Mouse (Mus musculus) embryo, embryonic 10 days (tissue): ENCODE measurements around the gene Acsl5.
A peak's percentile ranks its signal among the peaks of the same experiment; 100 is the strongest.

ENCODE experiments used
- DNase-seq: peaks from one replicate; pipeline ENCODE4 v3.0.0-alpha.2; 2015; ENCODE audit warnings: low spot score

Gene Acsl5

DNA sequence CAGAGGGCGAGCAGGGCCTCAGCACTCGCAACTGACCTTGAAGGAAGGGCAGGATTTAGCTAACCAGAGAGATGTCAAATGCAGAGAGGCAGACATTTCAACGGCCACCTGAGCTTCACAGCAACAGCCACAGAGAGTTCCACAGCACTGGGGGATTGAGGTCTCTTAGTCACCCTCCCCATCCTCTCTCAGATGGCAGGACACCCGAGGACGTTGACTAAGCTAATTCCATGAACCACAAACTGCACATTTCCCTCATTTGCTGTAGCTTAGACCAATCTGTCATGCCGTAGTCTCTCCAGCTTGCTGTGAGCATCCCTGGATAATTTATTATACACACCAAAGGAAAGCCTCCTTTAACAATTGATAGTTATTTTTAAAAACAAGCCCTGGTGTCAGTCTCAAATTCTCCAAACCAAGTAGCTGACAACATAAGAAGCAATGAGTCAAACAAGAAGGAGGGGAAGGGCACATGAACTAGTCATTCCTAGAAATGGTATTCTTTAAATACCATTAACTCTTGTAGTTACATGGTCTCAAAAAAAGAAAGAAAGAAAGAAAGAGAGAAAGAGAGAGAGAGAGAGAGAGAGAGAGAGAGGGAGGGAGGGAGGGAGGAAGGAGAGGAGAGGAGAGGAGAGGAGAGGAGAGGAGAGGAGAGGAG, 11.8 kb upstream of the Acsl5 start:
- DNase-seq = no peak

DNA sequence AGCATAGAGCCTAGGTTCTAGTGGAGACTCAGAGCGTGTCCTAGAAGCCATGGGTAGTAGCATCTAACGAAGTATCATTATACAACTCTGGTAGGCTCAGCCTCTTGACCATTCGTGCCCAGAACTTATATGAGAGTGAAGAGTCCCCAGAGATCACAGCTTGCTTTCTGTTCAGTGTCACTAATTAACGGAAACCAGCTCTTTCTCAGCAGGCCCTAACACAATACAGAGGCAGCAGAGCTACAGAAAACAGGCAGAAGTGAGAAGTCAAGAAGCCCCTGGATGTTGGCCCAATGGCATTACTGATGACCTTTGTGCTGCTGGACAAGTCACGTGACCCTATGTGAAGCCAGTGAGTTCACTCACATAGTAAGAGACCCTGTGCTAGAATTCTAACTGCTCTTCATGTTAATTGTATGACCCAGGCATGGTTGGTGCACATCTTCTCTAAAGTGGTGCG, 10.5 kb upstream of the Acsl5 start, which contains the start of gene Gucy2g:
Gene Gucy2g, minus strand, starts transcription at position 51 of the 460 bp plus-strand sequence.
- no peak for DNase-seq

DNA sequence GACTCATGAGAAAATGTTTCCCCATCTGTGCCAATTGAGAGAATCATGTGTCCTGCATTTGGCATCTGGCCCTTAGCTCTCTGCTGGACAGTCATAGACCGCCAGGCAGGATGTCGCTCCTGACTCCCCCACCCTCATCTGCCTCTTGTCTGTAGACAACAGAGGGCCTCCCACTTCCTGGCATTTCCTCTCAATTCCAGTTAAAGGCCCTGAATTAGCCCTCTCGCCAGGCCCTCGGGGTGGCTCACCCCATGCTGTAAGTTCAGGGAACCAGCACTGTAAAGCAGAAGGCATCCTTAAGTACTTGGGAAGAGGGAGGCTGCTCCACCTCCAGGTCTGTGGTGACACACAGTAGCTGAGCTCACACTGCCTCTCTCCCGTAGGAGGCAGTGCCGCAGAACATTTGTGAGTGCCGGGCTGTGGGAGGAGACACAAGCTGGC, 6.9 kb upstream of the Acsl5 start:
- peak; percentile 56 for DNase-seq

DNA sequence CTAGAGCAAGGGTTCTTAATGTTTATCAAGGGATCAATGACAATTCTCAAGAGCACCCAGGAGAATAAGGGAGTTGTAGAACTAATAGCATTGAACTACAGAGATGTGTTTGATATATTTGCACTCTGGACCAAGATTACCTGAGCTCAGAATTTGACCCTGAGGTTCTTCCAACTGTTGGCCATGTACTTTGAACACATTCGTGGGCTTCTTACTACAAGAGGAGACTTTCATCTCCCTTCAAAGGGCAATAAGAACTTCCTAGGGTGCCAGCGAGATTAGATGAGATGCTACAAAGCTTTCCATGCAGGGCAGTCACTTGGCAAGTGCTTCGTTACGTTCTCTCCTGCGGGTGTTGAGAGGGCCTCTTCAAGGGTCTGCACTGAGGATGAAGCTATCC, 4.2 kb upstream of the Acsl5 start:
- no peak for DNase-seq

DNA sequence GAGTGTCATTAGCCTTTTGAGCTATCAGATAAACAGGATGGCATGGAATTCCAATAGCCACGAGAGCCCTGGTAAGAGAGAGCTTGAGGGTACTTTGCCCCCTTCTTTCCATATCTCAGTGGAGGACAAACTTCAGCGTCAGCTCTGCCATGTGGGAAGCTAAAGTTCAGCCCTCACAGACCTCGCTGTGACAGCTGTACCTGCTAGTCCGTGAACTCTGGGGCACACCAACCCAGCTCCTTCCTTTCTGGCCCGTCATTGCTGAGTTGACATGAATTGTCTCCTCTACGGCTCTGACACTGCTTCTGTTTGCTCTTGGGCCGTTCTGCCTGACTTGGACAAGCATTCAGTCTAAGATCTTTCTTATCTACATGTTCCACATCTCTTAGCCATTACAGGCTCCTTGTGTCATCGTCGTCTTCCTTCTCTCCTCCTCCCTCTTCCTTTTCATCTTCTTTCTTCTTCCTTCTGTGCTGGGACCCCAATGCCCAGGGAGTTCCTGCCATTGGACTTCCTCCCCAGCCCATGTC, 3.7 kb upstream of the Acsl5 start:
- no peak for DNase-seq

DNA sequence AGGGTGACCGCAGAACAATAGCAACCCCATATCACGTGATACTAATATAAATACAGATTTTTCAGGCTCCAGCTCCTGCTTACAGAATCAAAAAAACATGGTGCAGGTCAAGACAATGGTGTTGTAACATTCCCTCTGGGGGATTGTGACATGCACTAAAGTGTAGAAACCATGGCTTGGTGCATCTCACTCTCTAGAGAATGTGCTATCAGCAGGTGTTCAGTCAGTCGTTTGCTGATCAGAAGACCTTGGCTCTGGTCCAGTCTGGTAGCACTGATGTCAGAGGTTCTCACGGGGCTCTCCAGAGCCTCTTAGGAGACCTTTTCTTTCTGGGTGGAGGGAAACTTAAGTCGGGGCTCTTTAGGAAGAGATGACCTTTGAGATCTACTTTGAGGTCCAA, 1.3 kb upstream of the Acsl5 start:
- DNase-seq = no peak

DNA sequence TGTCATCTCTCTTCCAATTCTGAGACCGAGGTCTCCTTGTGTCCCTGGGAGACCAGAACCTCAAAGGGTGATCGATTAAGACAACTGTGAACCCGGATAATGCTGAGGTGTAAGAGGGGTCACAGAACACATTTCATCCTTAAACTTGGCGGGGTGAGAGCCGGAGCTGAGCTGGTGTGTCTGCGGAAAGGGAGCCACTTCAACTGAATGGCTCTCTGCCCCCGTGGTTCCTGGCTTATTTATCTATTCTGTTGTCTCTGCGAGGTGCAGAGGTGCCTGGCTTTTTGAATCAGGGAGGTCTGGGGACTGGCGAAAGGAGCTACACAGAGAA, 1.5 kb downstream of the Acsl5 start:
- DNase-seq = no peak

DNA sequence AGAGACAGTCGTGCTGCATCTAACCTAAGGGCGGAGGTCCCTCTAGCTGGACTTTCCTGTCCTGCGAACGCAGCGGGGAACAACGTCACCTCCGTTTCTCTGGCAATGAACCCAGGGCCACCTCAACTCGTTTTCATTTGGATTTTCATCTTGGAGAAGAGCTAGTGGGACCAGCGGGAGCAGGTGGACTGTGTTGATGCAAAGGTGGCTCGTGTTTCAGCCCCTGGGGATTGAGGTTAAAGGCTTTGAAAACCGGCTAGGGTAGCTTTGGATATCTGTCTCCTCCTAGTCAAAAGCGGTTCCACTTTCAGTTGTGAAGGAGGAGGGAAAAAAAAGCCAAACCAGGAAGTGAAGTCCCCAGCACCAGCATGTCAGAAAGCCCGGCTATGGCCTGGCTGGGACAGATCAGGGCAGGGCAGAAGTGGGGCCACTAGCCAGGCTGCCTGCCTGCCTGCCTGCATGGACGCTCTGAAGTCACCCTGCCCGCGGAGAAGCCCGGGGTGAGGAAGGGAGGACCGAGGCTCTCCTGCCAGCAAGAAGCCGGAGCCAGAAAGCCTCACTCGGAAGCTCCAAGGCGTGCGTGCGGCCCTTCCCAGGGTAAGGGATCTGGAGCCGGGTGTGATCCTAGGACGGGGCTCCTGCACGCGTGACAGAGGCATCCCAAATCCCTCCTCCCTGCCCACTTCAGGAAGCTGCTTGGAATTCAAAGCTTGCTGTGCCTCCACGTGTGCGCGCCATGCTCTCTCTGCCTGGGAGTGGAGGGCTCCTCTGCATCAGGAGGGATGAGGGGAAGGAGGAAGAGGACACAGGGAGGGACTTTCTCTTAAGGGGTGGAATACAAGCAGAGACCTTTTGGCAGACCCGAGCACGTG, 2.1 kb downstream of the Acsl5 start:
- peak; percentile 71 for DNase-seq

DNA sequence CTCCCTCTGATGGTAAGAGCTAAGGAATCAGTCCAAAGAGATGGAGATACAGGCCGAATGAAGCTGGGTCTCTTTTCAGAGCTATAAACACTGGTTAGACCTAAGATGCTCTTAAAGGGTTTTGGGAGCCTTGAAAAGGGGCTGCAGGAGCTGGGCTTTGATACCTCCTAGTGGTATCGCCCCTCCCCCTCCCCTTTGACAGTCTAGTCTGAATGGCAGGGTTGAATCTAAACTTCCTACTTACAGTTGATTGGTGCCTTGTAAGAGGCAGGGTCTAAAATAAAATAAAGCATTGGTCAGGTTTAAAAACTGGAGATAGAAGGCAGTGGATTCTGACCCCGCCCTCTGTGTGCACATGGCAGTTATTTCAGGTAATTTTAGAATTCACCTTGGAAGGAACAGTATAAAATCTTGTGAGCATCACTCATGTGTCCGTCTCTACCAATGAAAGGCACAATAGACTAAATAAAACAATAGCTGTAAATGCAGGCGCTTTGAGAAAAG, 2.8 kb downstream of the Acsl5 start:
- DNase-seq = peak; percentile 36

DNA sequence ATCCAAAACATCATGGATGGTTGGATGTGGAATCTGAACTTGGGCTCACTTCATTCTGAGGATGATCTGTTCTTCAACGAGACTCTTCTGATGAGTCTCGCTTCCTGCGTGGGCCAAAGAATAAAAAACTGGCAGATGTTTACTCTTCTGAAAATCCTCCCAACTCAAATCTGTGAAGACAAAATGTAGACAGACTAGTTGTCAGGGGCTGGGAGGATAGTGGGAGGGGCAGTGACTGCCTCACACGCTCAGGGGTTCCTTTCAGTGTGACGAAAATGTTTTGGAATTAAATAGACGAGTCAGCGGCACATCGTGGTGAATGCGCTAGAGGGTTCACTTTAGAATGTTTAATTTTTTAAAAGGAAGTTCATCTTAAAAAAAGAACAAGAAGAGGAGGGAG, 4.4 kb downstream of the Acsl5 start:
- no peak for DNase-seq

DNA sequence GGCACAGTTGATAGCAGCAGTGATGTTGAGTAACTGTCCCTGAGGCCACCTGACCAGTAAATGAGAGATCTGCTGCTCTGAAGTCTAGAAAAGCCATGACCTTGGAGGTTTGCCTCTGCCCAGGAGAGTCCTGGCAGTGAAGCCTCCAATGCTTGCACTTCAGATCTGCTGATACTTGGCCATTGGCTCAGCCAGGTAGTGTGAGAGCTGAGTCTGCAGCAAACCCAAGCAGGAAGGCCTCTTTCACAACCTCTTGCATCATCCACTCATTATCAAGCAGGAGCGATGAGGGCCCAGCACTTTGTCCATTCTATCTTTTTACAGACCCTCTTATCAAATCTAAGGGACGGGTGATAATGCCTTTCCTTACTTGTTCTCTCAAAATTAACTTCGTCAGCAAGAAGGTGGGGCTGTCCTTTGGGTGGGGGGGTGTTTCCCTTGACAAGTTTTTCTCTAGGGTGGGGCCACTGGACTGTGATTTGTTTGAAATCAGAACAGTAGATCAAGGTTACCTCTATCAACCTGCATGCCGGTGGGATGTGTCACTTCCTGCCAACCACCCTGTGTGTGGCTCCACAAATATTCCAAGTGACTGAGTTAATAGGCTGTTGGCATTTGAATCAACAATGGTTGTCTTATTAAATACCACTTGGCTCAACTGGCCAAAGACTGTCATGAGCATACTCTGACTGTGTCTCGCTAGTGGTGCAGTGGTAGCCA, 6.1 kb downstream of the Acsl5 start:
- no peak for DNase-seq

DNA sequence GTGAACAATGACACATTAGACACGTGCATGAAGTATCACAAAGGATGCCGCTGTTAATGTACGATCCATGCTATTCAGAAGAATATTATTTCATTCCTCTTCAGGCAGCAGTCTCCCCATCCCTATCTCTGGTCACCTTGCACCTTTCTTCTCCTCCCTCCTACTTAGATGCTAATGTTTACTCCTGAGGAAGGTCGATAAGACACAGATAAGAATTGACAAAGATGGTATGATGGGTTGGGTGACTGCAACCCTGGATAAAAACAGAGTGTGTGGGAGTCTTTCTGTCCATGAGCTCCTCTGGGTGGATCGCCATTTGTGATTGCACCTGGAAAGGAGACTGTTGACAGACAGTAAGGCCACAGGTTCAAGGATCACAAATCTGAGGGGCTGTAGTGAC, 6.8 kb downstream of the Acsl5 start:
- no peak for DNase-seq

DNA sequence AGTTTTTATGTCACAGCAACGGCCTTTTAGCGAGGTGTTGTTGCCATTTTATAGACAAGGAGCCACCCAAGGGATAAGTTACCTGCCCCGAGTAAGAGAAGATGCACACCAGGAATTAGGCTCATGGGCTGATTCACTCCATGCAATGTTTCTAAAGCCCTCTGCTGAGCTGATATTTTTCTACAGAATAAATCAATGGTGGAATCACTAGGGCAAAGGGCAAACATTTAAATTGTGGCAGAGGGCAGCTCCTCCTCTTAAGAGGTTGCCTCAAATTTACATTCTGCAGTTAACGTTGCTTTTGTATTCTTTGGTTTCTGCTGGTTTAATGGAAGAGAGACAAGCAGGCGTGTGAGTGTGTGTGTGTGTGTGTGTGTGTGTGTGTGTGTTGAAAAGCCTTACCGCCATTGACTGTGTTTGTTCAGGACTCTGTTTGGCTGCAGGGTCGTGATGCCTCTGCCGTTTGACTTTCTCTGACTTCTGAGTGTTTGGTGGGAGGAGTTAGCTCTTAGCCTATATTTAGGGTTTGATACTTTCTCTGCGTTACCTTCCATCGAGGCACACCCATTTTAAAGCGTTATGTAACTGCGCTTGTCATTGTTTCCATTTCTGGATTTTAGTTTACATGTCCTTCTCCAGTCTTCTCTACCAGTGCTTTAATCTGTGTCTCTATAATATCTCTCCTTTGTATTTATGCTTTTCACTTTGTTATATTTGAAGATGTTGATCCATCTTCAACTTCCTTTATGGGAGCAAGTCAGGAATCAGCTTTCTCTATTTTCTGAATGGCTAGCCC, 8.8 kb downstream of the Acsl5 start:
- DNase-seq = no peak

DNA sequence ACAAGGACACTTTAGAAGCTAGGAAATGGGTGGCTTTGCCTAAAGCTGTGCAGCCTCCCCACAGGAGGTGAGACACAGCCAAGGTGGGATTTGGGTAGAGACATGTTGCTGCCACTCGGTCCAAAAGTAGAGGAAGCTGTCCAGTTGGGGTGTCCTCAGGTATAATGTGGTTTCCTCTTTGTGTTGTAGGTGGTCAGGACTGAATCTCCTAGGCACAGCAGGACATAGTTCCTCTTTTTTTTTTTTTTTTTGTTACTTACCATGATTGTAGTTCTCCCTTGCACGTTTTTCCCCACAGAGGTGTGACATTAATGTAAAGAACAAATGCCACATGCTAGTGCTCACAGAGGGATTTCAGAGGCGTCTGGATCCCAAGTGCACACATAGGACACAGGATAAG, 13.5 kb downstream of the Acsl5 start:
- DNase-seq = no peak

DNA sequence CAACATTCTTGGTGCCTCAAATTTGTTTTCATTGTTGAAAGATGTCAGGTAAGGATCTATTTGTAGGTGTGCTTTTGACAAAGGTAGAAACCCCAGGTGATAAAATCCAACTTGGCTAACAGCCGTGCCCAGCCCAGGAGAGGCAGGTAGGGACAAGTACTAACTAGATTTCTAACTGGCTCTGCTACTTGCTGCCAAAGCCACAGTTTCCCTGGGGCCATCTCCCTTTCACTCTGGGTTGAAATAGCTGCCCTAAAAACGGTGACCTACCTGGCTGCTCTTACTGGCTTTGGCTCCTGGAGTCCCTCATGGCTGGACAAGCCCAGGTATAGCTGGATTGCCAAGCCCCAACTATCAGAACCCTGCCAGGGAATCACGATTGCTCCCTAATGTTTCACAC, 15.0 kb downstream of the Acsl5 start:
- no peak for DNase-seq

DNA sequence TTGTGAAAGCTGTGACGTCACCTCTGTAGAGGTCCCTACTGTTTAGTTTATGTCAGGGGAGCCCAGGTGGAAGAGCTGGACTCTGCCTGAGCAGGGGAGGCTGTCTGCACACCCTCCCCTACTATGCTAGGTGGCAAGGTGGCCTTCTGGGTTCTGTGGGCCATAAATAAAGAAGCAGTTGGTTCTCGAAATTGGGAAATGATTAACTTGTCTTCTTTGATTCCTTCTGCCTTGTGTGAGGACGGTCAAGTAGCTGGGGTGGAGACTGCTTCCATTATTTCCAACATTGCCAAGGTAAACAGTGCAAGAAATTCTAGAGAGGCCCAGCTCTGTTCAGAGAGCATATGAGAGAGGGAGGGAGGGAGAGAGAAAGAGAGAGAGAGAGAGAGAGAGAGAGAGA, 16.4 kb downstream of the Acsl5 start:
- DNase-seq = no peak

DNA sequence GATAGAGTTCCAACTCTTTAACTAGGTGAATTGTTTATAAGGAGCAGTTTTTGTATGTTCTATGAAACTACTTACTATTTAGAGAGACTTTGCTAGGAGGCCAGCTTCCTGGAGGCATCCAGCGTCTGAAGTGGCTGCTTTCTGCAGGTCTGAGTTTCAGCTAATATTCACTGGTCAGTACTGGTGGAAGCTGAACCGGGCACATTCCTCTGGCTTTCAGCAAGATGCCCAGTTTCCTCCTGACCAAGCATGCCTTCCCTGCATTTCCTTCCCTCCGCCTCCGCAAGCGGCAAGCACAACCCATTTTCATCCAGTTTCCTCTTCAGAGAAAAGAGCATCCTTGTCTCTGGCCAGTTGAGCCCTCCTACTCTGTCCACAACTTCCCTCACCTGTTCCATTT, 17.3 kb downstream of the Acsl5 start:
- no peak for DNase-seq

DNA sequence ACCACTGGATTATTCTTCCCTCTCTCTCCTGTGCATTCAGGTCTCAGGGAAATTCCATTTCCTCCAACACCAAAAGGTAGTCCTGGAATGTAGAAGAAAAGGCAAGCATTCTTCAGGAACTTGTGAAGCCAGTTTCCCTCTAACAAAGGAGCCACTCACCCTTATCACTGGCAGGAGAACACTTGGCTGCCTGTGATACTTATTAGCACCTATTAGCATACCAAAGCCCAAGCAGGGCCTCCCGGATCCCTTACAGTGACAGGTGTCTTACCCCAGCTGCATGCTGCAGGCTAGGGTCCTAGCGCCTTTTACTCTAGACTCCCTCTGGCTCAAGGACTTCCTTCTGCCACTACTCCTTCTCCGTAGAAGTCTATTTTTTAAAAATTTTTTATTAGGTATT, 19.7 kb downstream of the Acsl5 start:
- DNase-seq = peak; percentile 34

DNA sequence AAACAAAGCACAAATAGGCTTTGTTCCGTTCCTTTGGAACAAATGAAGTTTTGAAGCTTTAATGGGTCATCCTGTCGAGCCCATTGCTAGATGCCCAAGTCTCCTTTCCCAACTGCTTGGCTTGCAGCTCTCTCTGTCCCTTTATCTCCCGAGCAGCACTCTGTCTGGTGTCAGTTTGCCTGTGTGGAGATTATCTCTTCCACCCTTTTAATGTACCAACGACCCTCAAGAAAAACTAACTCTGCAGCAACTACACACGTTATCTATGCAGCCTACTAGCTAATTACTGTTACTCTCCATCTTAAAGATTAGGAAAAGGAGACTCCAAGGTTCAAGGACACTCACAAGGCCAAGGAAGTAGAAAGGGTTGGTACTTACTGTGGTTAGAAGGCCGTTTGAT, 21.6 kb downstream of the Acsl5 start:
- DNase-seq = no peak

DNA sequence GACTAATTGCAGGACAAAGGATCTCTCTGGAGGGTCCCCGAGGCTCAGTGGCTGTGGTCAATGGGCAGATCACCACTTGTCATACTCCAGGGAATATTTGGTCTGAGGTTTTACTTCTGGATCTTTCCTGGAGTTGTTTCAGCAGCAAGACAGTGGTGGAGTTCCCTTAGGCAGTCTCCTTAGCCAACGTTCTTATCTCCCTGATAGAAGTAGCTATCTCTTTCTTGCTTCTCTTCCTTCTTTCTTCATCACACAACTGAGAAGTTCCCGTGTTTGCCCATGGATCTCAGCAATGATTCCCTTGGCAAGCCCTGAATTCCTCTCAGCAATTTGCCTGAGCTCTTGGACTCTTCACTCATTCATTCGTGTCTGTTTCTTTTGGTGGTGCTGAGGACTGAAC, 24.4 kb downstream of the Acsl5 start:
- DNase-seq = no peak

DNA sequence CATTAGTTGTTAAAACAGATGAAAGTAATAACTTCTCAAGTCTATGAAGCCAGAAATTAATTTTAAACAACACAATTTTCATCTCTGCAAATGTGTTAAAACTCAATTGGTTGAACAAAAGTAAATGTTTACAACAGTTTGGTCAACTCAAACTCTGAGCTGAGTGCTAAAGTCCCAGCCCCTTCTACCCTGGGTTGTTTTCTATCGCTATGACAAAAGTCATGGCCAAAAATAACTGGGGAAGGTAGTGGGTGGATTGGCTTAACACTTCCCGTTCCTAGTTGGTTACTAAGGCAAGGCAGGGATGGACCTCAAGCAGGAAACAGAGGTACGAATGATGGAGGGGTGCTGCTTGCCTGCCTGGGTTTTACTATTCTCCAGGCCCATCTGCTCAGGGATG, 25.0 kb downstream of the Acsl5 start:
- DNase-seq = no peak

DNA sequence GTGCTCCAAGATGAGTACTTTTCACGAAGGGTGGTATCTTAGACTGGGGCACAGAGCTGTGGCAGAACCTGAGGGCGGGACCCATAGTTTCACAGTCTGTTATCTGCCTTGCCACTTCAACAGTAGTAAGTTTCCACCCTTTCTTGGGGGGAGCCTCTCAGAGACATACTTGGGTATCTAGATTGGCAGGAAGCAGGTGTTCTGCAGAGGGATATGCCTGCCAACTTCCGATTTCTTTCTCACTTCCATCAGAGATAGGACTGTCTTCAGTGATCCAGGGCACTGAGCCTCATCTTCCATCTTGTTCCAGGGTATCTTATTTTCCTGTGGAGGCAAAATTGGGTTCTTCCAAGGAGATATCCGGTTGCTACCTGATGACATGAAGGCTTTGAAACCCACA, 32.4 kb downstream of the Acsl5 start:
- no peak for DNase-seq
